Mouse (Mus musculus): Measurements from ENCODE around the gene Ces1a. TPM values are rescaled to one million over a fixed set of nuclear protein-coding genes. Genes with fewer than 3 reads are reported as not detected.

Ces1a gene
- polyA plus RNA-seq, 1 experiment from 2014 or later: not detected

Other genes with a start within 250 kb of the Ces1a start
- gene Mmp2, start 220.9 kb downstream of the Ces1a start, polyA plus RNA-seq (2015; fragmentation: Nextera tagmentation; extraction: Ambion mirVana): 149 and 166 TPM in 2 replicates
- gene Lpcat2, start 192.9 kb downstream of the Ces1a start, polyA plus RNA-seq (2015; fragmentation: Nextera tagmentation; extraction: Ambion mirVana): 12.2 and 13.2 TPM in 2 replicates
- gene Capns2, start 146.8 kb downstream of the Ces1a start, polyA plus RNA-seq (2015; fragmentation: Nextera tagmentation; extraction: Ambion mirVana): 19.5 and 32.7 TPM in 2 replicates
- 0.17 and 0.25 TPM in 2 replicates for gene Slc6a2, start 88.1 kb downstream of the Ces1a start, polyA plus RNA-seq (2015; fragmentation: Nextera tagmentation; extraction: Ambion mirVana)
- gene Ces1b, start 31.8 kb upstream of the Ces1a start, polyA plus RNA-seq (2015; fragmentation: Nextera tagmentation; extraction: Ambion mirVana): 0.12 TPM in 2 replicates
- gene Ces1c, start 83.1 kb upstream of the Ces1a start, polyA plus RNA-seq (2015; fragmentation: Nextera tagmentation; extraction: Ambion mirVana): 0.46 and 0.65 TPM in 2 replicates
- 2.5 and 2.6 TPM in 2 replicates for gene Ces1d, start 149.6 kb upstream of the Ces1a start, polyA plus RNA-seq (2015; fragmentation: Nextera tagmentation; extraction: Ambion mirVana)
- 1.3 and 2.0 TPM in 2 replicates for gene Ces1e, start 181.4 kb upstream of the Ces1a start, polyA plus RNA-seq (2015; fragmentation: Nextera tagmentation; extraction: Ambion mirVana)
- gene Ces1f, start 231.6 kb upstream of the Ces1a start, polyA plus RNA-seq (2015; fragmentation: Nextera tagmentation; extraction: Ambion mirVana): 0.13 TPM in 1 of 2 replicates, not detected in the other

Measured in stomach, embryonic 16.5 days (tissue).